Mouse (Mus musculus) embryonic fibroblast, embryonic 13.5 days (primary cell): ENCODE measurements around the gene Trappc2l.

Experiments used
- CTCF ChIP-seq: IDR thresholded peaks from 2 replicates; pipeline ENCODE4 v1.5.1; 2011; ENCODE audit warnings: mild to moderate bottlenecking, control low read depth, low read length, moderate library complexity, borderline replicate concordance; ENCODE audit not compliant: insufficient read depth
- POLR2A ChIP-seq: IDR thresholded peaks from 2 replicates; pipeline ENCODE4 v1.6.1; 2011; ENCODE audit warnings: low read depth, mild to moderate bottlenecking, control low read depth, low read length, moderate library complexity

DNA sequence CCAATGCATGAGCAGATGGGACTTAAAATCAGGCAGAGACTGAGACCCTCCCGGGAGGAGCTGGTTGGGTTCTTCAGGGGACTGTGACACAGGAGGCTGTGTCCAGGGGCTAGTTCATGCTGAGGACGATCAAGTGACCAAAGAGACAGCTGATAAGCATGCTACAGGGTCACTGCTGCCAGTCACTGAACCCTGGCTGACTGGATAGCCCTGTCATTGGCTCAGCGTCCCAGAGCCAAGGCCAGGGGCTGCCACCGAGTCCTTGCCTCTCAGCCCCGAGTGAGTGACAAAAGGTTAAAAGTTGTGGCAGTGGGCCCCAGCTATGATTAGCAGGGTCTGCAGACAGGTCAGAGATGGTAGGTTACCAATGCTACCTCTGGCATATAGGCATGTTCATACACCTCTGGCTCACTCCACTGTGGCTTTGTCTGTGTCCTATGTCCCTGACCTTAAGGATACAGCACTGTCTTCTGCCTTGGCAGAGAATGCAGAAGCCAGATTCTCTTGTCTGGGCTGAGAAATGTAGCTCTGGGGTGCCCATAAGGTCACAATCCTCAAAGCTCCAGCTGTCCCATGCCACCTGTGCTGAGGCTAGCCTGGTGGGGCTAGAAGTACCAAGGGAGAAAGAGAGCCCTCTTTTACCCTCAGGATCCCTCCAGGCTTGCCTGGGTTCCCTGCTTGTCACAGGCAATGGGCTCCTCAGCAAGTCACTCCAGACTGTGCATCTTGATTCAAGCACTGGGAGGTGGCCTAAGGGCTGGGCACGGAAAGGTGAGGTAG lies 32.9 kb downstream of the Trappc2l start:
- TF ChIP-seq CTCF (no peak), POLR2A (no peak)
